Mouse (Mus musculus): ENCODE results near the gene Ccdc136. TPM values are rescaled to one million over a fixed set of nuclear protein-coding genes. Genes with fewer than 3 reads are reported as not detected.

The Ccdc136 gene
- polyA plus RNA-seq, 2 experiments: 0.17 to 0.27 TPM

DNA sequence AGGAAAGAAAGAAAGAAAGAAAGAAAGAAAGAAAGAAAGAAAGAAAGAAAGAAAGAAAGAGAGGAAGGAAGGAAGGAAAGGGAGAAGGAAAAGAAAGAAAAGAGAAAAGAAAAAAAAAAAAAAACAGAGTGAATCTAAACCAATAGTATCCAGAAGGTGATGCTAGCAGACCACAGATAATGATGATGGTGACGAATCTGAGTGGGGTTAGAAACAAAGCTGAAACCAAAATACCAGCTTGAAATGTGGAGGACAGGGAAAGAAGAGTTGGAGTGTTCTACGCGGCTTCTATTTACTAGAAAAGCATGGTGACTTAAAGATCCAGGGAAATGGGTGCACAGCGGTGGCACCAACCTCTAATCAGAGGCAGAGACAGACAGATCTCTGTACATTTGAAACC lies 4.3 kb upstream of the Ccdc136 start:
- WGBS (ENCODE audit: insufficient replicate concordance): 55% methylated on average over 4 of the region's 4 CpGs
- TF ChIP-seq EP300 (IDR thresholded peaks at IDR 0.05; ENCODE audit: low read depth) (no peak), CTCF (IDR thresholded peaks at IDR 0.05; ENCODE audit: low read depth) (no peak)
- H3K27me3 ChIP-seq (ENCODE audit: control insufficient read depth, insufficient read depth, low read length): peaks cover 38% of the 10 kb centered on the region

DNA sequence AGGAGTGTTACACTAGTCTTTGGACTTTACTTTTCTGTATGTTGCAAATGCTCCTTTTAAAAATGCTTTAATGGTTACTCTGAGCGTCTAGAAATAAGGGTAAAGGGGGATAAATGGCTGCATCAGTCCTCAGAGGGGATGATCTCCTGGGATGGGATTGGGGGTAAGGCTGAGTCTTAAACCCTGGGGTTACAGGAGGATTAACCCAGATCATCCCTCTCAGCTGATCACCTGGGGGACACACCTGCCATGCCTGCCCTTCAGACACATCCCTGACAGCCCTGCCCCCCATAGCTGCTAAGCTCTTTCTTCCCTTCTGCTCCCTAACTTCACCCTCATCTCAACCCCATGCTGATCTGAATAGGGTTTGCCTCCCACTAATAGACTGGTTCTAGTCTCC lies 1.8 kb upstream of the Ccdc136 start:
- Histone ChIP-seq H3K36me3 (replicated peaks; ENCODE audit: control insufficient read depth, insufficient read depth, low read depth) (no peaks in the 10 kb centered on the region), H3K4me3 (ENCODE audit: insufficient read depth in 1 of 2, low read depth in 2 of 2, low read length in 2 of 2) (no peak overlapping the region), H3K4me1 (replicated peaks; ENCODE audit: control insufficient read depth in 2 of 2, insufficient read depth in 2 of 2, low read length in 1 of 2) (no peaks in the 10 kb centered on the region; a peak in 1 of 4 replicates), H3K9me3 (ENCODE audit: control insufficient read depth, low read length) (no peaks in the 10 kb centered on the region), H3K4me2 (ENCODE audit: low read depth) (no peak overlapping the region), H3K27ac (no peak overlapping the region), H3K27me3 (ENCODE audit: control insufficient read depth, insufficient read depth, low read length) (peaks cover 53% of the 10 kb centered on the region), H3K9ac (replicated peaks) (no peak overlapping the region)
- 35% methylated on average over 1 of the region's 1 CpGs for WGBS (ENCODE audit: insufficient replicate concordance)
- DNase-seq (ENCODE audit: low read depth in 3 of 3, low spot score in 3 of 3) (no peak), ATAC-seq (ENCODE audit: insufficient read depth) (no peak)
- TF ChIP-seq CTCF (IDR thresholded peaks at IDR 0.05; ENCODE audit: low read depth): no peak
- TF ChIP-seq EP300 (IDR thresholded peaks at IDR 0.05; ENCODE audit: low read depth): no peak

More for the DNA sequence above, 4.3 kb upstream of the Ccdc136 start:
- Histone ChIP-seq H3K27ac (no peak overlapping the region), H3K9ac (replicated peaks) (no peak overlapping the region), H3K4me2 (ENCODE audit: low read depth) (no peak overlapping the region), H3K9me3 (ENCODE audit: control insufficient read depth, low read length) (no peaks in the 10 kb centered on the region), H3K4me3 (ENCODE audit: insufficient read depth in 1 of 2, low read depth in 2 of 2, low read length in 2 of 2) (no peak overlapping the region), H3K36me3 (replicated peaks; ENCODE audit: control insufficient read depth, insufficient read depth, low read depth) (no peaks in the 10 kb centered on the region), H3K4me1 (replicated peaks; ENCODE audit: control insufficient read depth in 2 of 2, insufficient read depth in 2 of 2, low read length in 1 of 2) (peaks cover 5 to 12% of the 10 kb centered on the region in 2 experiments)
- no peak for DNase-seq (ENCODE audit: low read depth in 3 of 3, low spot score in 3 of 3)
- no peak for ATAC-seq (ENCODE audit: insufficient read depth)

DNA sequence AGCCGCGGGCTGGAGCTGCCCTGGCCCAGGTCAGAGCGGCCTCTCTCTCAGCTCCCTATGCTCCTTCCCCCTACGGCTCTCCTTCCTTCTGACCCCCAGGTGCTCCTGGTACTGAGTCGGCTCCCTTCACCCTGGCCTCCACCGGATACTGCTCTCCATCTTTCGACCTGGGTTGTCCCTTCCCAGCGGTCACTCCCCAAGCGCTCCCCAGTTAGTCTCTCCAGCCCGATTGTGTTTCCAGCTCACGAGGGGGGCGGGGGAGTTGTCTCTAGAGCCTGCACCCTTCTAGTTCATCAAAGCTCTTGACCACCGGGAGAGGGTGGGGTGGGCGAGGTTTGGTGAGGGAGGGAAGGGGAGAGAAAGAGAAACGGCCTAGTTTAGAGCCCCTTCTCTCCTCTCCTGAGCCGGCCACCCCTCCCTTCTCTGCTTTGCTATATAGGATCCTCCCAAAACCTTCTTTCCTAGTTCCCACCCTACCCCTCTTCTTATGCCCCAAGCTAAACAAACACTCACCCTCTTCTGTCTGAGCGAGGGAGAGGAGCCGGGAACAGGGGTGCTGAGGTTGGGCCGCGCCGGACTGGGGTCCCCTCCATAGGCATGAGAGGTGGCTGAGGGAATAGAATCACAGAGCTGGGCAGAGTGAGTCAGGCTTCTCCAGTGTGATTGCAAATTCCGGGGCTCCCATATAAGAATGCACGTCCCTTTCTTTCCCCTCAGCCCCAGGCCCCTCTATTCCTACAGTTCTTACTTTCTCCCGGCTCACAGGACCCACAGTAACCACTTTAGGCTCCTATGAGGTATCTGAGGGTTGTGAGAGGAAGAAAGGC lies 818 bp downstream of the Ccdc136 start:
- ATAC-seq (ENCODE audit: insufficient read depth) (no peak), DNase-seq (ENCODE audit: low read depth in 3 of 3, low spot score in 3 of 3) (no peak)
- peaks cover 48% of the 10 kb centered on the region for H3K27me3 ChIP-seq (ENCODE audit: control insufficient read depth, insufficient read depth, low read length)
- TF ChIP-seq CTCF (IDR thresholded peaks at IDR 0.05; ENCODE audit: low read depth): no peak
- no peak for TF ChIP-seq EP300 (IDR thresholded peaks at IDR 0.05; ENCODE audit: low read depth)
- H3K9ac ChIP-seq (replicated peaks): no peak overlapping the region
- H3K4me3 ChIP-seq (ENCODE audit: insufficient read depth in 1 of 2, low read depth in 2 of 2, low read length in 2 of 2): peak overlapping the region; percentile 47 to 50
- no peak overlapping the region for H3K27ac ChIP-seq
- H3K36me3 ChIP-seq (replicated peaks; ENCODE audit: control insufficient read depth, insufficient read depth, low read depth): no peaks in the 10 kb centered on the region
- H3K4me1 ChIP-seq (replicated peaks; ENCODE audit: control insufficient read depth in 2 of 2, insufficient read depth in 2 of 2, low read length in 1 of 2): no peaks in the 10 kb centered on the region; a peak in 1 of 4 replicates
- peak overlapping the region; percentile 60 for H3K4me2 ChIP-seq (ENCODE audit: low read depth)
- 9% methylated on average over 24 of the region's 24 CpGs for WGBS (ENCODE audit: insufficient replicate concordance)
- no peaks in the 10 kb centered on the region for H3K9me3 ChIP-seq (ENCODE audit: control insufficient read depth, low read length)

DNA sequence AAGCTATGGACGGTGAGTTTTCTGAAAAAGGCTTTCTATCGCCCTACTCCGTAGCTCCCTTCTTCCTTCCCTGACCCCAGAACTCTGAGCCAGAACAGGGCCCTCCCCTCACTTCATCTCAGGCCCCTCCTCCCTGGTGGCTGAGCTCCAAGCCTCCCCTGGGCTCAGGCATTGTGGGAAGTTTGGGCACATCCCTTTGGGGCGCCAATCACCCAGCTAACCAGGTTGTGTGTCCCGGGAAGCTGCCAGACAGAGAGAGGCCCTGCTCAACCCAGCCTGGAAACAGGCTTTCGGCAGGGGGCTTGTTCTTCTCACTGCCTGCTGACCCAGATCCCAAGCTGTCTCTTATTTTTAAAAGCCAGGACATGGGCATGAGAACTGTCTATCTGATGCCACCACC lies 1.5 kb downstream of the Ccdc136 start:
- H3K4me2 ChIP-seq (ENCODE audit: low read depth): no peak overlapping the region
- TF ChIP-seq CTCF (IDR thresholded peaks at IDR 0.05; ENCODE audit: low read depth): no peak
- TF ChIP-seq EP300 (IDR thresholded peaks at IDR 0.05; ENCODE audit: low read depth): no peak
- DNase-seq (ENCODE audit: low read depth in 3 of 3, low spot score in 3 of 3) (no peak), ATAC-seq (ENCODE audit: insufficient read depth) (no peak)
- no peaks in the 10 kb centered on the region for H3K36me3 ChIP-seq (replicated peaks; ENCODE audit: control insufficient read depth, insufficient read depth, low read depth)
- H3K27me3 ChIP-seq (ENCODE audit: control insufficient read depth, insufficient read depth, low read length): peaks cover 47% of the 10 kb centered on the region
- no peaks in the 10 kb centered on the region for H3K9me3 ChIP-seq (ENCODE audit: control insufficient read depth, low read length)
- no peak overlapping the region for H3K9ac ChIP-seq (replicated peaks)
- H3K27ac ChIP-seq: no peak overlapping the region
- 21% methylated on average over 6 of the region's 6 CpGs for WGBS (ENCODE audit: insufficient replicate concordance)
- no peak overlapping the region for H3K4me3 ChIP-seq (ENCODE audit: insufficient read depth in 1 of 2, low read depth in 2 of 2, low read length in 2 of 2)
- no peaks in the 10 kb centered on the region; a peak in 1 of 4 replicates for H3K4me1 ChIP-seq (replicated peaks; ENCODE audit: control insufficient read depth in 2 of 2, insufficient read depth in 2 of 2, low read length in 1 of 2)

DNA sequence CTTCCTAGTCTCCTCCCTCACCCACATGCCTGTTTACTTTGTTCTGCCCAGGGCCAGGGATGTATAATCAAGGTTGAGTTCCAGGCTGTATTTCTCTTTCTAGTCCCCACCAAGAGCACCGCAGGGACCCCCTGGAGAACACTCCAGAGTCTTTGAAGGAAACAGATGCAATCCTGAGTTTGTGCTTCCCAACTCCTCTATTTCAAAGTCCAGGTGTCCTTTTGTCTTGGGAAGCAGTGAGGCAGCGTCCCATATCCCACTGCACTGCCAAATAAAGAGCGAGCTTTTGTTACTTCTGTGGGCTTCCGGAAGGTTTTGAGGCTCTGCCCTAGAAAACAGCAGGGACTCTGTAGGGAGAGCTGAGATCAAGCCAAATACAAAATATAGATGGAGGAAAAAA lies 3.7 kb downstream of the Ccdc136 start:
- H3K9ac ChIP-seq (replicated peaks): no peak overlapping the region
- no peak overlapping the region for H3K27ac ChIP-seq
- WGBS (ENCODE audit: insufficient replicate concordance): 60% methylated on average over 4 of the region's 4 CpGs
- H3K4me1 ChIP-seq (replicated peaks; ENCODE audit: control insufficient read depth in 2 of 2, insufficient read depth in 2 of 2, low read length in 1 of 2): no peaks in the 10 kb centered on the region; a peak in 1 of 4 replicates
- DNase-seq (ENCODE audit: low read depth in 3 of 3, low spot score in 3 of 3) (no peak), ATAC-seq (ENCODE audit: insufficient read depth) (no peak)
- no peaks in the 10 kb centered on the region for H3K9me3 ChIP-seq (ENCODE audit: control insufficient read depth, low read length)
- TF ChIP-seq EP300 (IDR thresholded peaks at IDR 0.05; ENCODE audit: low read depth): no peak
- H3K27me3 ChIP-seq (ENCODE audit: control insufficient read depth, insufficient read depth, low read length): peaks cover 42% of the 10 kb centered on the region
- no peak overlapping the region for H3K4me2 ChIP-seq (ENCODE audit: low read depth)
- no peak overlapping the region for H3K4me3 ChIP-seq (ENCODE audit: insufficient read depth in 1 of 2, low read depth in 2 of 2, low read length in 2 of 2)
- H3K36me3 ChIP-seq (replicated peaks; ENCODE audit: control insufficient read depth, insufficient read depth, low read depth): no peaks in the 10 kb centered on the region

Measured in liver, embryonic 14.5 days (tissue).